Mouse (Mus musculus) ES-E14 (cell line): Measurements from ENCODE around the gene Npas3.

Experiments
- CHD2 ChIP-seq: IDR thresholded peaks from 2 replicates; pipeline ENCODE4 v1.6.1; 2014; ENCODE audit warnings: mild to moderate bottlenecking, low read depth, low read length, inconsistent platforms
- ZC3H11A ChIP-seq: IDR thresholded peaks from 2 replicates; pipeline ENCODE4 v1.6.1; 2012; ENCODE audit warnings: low read depth, mild to moderate bottlenecking, inconsistent platforms, low read length, borderline replicate concordance

GRCm38 (mm10) chr12:53869981-53870380 lies 621.5 kb downstream of the Npas3 start:
- TF ChIP-seq CHD2 (no peak), ZC3H11A (no peak)
